Mouse (Mus musculus) kidney, postnatal 4 days (tissue): ENCODE measurements around the gene Tbp.

Experiments
- DNase-seq, 2 experiments: peaks; one replicate each; pipeline ENCODE4 v3.0.0; 2021; ENCODE audit warnings: mixed read lengths in 2 of 2

The Tbp gene

GRCm38 (mm10) chr17:15499656-15500394 lies at the start of gene Tbp, which contains the start of gene Psmb1:
Gene Tbp, plus strand, starts transcription at chr17:15499888.
Gene Psmb1, minus strand, starts transcription at chr17:15499751.
- peak; percentile 99 for DNase-seq

- no peak for DNase-seq
Observed at GRCm38 (mm10) chr17:15455203-15455602, 44.5 kb upstream of the Tbp start.

- no peak for DNase-seq
Observed at GRCm38 (mm10) chr17:15456595-15456994, 43.1 kb upstream of the Tbp start.

GRCm38 (mm10) chr17:15459761-15460160 lies 39.9 kb upstream of the Tbp start:
- DNase-seq = no peak

GRCm38 (mm10) chr17:15461921-15462495 lies 37.7 kb upstream of the Tbp start:
- DNase-seq = no peak

GRCm38 (mm10) chr17:15467669-15468068 lies 32.0 kb upstream of the Tbp start:
- DNase-seq = peak; percentile 85 to 86

- no peak for DNase-seq
Observed at GRCm38 (mm10) chr17:15472671-15473070, 27.0 kb upstream of the Tbp start.

GRCm38 (mm10) chr17:15490542-15490941 lies 9.1 kb upstream of the Tbp start:
- DNase-seq = no peak

GRCm38 (mm10) chr17:15497882-15498752 lies 1.6 kb upstream of the Tbp start:
- DNase-seq = peak; percentile 96 to 98

- DNase-seq = peak in 1 of 2 experiments; percentile 5
Observed at GRCm38 (mm10) chr17:15498753-15499113, 955 bp upstream of the Tbp start.

- no peak for DNase-seq
Observed at GRCm38 (mm10) chr17:15510694-15511093, 11.0 kb downstream of the Tbp start.

GRCm38 (mm10) chr17:15517776-15518175 lies 18.1 kb downstream of the Tbp start:
- DNase-seq = no peak

GRCm38 (mm10) chr17:15518186-15518585 lies 18.5 kb downstream of the Tbp start:
- DNase-seq = no peak

- DNase-seq = no peak
Observed at GRCm38 (mm10) chr17:15518766-15519165, 19.1 kb downstream of the Tbp start.

- DNase-seq = no peak
Observed at GRCm38 (mm10) chr17:15526304-15526703, 26.6 kb downstream of the Tbp start.

- DNase-seq = peak; percentile 96 to 98
Observed at GRCm38 (mm10) chr17:15526986-15527810, 27.5 kb downstream of the Tbp start, which contains the start of gene Pdcd2. Gene Pdcd2, minus strand, starts transcription at chr17:15527301.

GRCm38 (mm10) chr17:15527811-15528136 lies 28.1 kb downstream of the Tbp start:
- DNase-seq = no peak

GRCm38 (mm10) chr17:15528887-15529286 lies 29.2 kb downstream of the Tbp start:
- no peak for DNase-seq

- peak; percentile 59 to 68 for DNase-seq
Observed at GRCm38 (mm10) chr17:15530141-15530540, 30.5 kb downstream of the Tbp start.

- DNase-seq = no peak
Observed at GRCm38 (mm10) chr17:15535162-15535800, 35.6 kb downstream of the Tbp start.

GRCm38 (mm10) chr17:15535943-15536342 lies 36.3 kb downstream of the Tbp start:
- DNase-seq = no peak

GRCm38 (mm10) chr17:15536457-15536904 lies 36.8 kb downstream of the Tbp start:
- peak; percentile 41 to 57 for DNase-seq
